Mouse (Mus musculus) heart, postnatal 10 days (tissue): ENCODE measurements at regions not wholly inside any gene's neighbourhood (a gene's known extent, or its start where the extent isn't known, plus 50 kb on each side); places are given as distances from the start of the nearest gene placed in this dataset.

Experiments used
- DNase-seq, 2 experiments: peaks; one replicate each; pipeline ENCODE4 v3.0.0; 2021
- intact Hi-C: fragments of 180-260 bp; cut with DNase I; formaldehyde crosslinking; loops from one replicate; pipeline ENCODE4 v1.15.1; 2025

DNA sequence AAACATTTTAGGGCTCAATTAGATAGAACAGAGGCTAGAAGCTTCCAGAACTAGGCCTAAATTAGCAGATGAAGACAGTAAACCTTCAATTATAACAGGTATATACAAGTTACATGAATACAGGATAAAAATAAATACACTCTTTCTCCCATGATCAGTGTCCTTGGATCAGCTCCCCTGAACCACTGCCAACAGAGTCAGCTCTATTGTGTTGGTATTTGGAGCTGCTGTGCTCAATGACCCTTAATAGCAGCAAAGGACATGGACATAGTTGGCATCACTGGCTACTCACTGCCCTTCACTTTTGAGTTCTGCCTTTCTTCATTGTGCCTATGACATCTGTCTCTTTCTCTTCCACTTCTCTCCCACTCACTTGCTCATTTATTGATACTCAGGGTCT is 639.1 kb upstream of the 4921530L21Rik start:
- intact Hi-C loops: no loop called here
- DNase-seq: peak; percentile 23 to 40

DNA sequence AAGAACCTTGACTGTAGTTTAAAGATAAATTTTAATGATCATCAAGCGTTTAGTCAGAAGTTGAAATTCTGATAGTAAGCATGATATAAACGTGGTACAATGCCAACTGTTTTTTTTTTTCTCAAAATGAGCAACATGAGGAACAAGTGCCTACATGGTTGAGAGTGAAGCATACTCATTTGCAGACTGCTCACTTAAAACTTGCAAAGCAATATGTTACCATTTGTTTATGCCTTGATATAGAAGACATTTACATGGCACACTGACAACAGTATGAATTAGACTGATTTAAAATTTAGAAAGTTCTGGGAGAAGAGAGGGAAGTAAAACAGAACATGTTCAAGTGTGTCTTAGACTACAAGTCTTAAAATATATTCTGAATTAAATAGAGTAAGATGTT is 632.2 kb upstream of the 4921530L21Rik start:
- intact Hi-C loops: no loop called here
- no peak for DNase-seq

- DNase-seq: no peak
- intact Hi-C loops: no loop called here
These were observed 624.9 kb upstream of the 4921530L21Rik start for GRCm38 (mm10) chr14:95256110-95256509.

GRCm38 (mm10) chr14:95281431-95281830 is 599.6 kb upstream of the 4921530L21Rik start:
- no peak for DNase-seq
- intact Hi-C loops: no loop called here

- intact Hi-C loops: no loop called here
- no peak for DNase-seq
These were observed 599.0 kb upstream of the 4921530L21Rik start for GRCm38 (mm10) chr14:95282016-95282415.

DNA sequence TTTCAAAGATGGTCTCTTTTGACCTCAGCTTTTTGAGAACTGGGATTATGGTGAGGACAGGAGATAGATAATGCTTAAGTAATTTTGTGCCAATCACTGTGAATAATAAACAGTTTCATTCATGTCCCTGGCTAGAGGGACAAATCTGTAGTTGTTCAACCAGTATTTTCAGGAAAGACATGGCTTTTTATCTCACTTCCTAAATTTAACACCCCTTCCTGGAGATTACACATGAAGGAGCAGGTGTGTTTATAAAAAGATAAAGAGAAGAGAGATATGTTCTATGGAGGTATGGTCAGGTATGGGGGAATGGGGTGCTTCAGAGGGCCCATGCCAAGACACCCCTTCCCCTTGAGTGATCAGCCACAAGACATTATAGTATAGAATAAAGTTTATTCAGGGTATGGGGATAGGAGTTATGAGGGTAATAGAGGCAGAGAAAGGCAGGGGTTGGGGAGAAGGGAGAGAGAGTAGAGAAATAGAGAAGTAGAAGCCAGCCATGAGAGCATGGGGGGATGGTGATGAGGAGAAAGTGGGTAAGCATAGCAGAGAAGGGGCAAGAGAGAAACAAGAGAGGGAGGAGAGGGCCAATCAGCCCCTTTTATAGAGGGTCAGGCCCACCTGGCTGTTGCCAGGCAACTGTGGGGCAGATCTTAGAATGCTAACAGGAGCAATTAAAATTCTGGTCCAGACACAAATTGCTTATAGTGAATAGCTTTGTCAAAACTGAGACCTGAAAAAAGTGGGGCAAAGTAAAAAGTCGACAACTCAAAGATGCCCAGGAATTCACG is 566.7 kb upstream of the 4921530L21Rik start:
- intact Hi-C loops: no loop called here
- no peak for DNase-seq

DNA sequence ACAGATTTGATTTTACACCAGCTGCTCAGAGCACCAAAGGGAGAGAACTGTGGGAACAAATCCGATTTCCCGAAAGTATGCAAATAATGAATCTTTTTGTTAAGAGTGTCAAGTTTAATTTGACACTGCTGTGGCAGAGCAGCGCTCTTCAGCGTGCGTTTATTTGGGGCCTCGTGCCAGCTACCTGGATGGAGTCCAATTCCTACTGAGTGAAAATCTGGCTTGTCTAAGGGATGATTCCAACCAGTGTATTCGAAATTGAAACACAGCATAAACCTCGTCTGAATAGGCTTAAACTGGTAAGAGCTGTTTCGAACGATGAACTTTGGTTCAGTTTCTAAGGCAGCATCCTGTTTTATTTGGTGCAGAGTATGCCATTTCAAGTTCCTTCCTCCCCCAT is 524.1 kb upstream of the 4921530L21Rik start:
- intact Hi-C loops: no loop called here
- DNase-seq: peak; percentile 1 to 2
